Mouse (Mus musculus) bone marrow, adult 2 months (tissue): ENCODE results near the gene Fitm2. TPM values are rescaled to one million over a fixed set of nuclear protein-coding genes. Genes with fewer than 3 reads are reported as not detected.

ENCODE experiments used
- H3K27ac ChIP-seq: fragments of 200-500 bp; 2 replicates; pipeline ENCODE4 v1.5.1; 2012; ENCODE audit warnings: low read depth, mild to moderate bottlenecking, control low read depth, inconsistent platforms, low read length; ENCODE audit not compliant: control insufficient read depth, poor library complexity, insufficient read depth
- H3K4me1 ChIP-seq: fragments of 200-500 bp; 2 replicates; pipeline ENCODE4 v1.6.1; 2011; ENCODE audit warnings: low read length; ENCODE audit not compliant: control insufficient read depth, insufficient read depth
- H3K4me3 ChIP-seq: fragments of 200-500 bp; replicated peaks from 2 replicates; pipeline ENCODE3; 2011; ENCODE audit warnings: mild to moderate bottlenecking, low read depth, low read length, control low read depth; ENCODE audit not compliant: control insufficient read depth
- CTCF ChIP-seq: fragments of 200-500 bp; IDR thresholded peaks from 2 replicates; pipeline ENCODE4 v1.5.1; 2011; ENCODE audit warnings: low read length, control low read depth; ENCODE audit not compliant: control insufficient read depth, insufficient read depth
- POLR2A ChIP-seq: fragments of 200-500 bp; IDR thresholded peaks from 2 replicates; pipeline ENCODE4 v1.6.1; 2011; ENCODE audit warnings: low read depth, mild to moderate bottlenecking, control low read depth, low read length, borderline replicate concordance; ENCODE audit not compliant: control insufficient read depth
- WGBS: fragments of 180-500 bp; shearing (Covaris S2); methylation state at CpG from one replicate; pipeline ENCODE4 v1.1.7; 2018; 5-methylcytosine and 5-hydroxymethylcytosine counted together
- polyA plus RNA-seq: library from polyadenylated mRNA; stranded (reverse); fragments of >200 nt; gene quantifications from 2 replicates; pipeline ENCODE4 v1.2.4, GENCODE M21; 2011; ENCODE audit warnings: low replicate concordance; ENCODE audit not compliant: missing spikeins, insufficient read depth, insufficient read length

The Fitm2 gene
- polyA plus RNA-seq, 1 experiment, result 4.5 TPM

DNA sequence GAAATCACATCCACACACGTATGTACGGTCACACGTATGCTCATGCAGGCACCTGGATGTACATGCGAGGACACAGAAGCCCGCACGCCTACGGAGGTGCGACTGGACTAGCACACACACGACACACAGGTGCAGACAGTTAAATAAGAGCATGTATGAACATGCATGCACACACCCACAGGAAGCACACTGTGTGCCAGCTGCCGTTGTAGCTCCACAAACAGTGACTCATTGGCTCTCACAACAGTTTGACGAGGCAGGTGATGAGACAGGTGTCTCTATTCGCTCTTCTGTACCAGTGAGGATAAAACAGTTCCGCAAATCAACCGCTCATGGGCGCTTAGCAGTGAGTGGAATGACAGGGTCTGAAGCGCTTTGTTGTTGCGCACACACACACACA lies 18.2 kb upstream of the Fitm2 start:
- TF ChIP-seq POLR2A (no peak), CTCF (no peak)
- H3K4me1 ChIP-seq, result no peaks in the 10 kb centered on the region
- no peak overlapping the region for H3K27ac ChIP-seq
- 81% methylated on average over 17 of the region's 17 CpGs for WGBS
- no peak overlapping the region for H3K4me3 ChIP-seq

DNA sequence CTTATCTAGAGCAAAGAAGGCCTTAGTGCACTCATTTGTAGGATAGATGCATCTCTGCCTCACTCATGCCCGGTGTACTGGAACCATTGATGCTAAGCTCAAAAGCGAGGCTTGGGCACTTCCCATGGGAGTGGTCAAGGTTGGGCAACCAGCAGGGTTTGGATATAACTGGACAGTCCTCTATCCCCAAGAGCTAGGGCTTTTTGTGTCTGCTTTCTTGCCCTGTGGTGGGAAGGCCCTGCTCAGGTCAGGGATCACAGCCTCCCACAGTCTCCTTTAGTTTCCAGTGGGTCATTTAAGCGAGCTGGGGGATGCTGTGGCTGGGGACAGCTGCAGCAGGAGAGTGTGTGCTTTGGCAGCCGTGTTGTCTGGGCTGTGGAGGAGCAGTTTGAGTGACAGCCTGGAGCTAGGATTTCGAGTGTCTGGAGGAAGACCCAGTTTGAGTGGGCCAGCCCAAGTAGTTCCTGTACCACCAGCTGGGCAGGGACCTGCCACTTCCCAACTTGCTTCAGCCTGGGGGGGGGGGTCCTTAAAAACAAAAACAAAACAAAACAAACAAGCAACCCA lies 17.4 kb upstream of the Fitm2 start:
- Histone ChIP-seq H3K4me1 (no peaks in the 10 kb centered on the region), H3K27ac (no peak overlapping the region), H3K4me3 (no peak overlapping the region)
- 45% methylated on average over 5 of the region's 5 CpGs for WGBS
- TF ChIP-seq POLR2A, result no peak
- TF ChIP-seq CTCF, result no peak

GRCm38 (mm10) chr2:163487360-163487759 lies 14.9 kb upstream of the Fitm2 start:
- H3K4me1 ChIP-seq, result no peaks in the 10 kb centered on the region
- H3K4me3 ChIP-seq, result no peak overlapping the region
- 75% methylated on average over 3 of the region's 3 CpGs for WGBS
- H3K27ac ChIP-seq, result no peak overlapping the region
- no peak for TF ChIP-seq POLR2A

DNA sequence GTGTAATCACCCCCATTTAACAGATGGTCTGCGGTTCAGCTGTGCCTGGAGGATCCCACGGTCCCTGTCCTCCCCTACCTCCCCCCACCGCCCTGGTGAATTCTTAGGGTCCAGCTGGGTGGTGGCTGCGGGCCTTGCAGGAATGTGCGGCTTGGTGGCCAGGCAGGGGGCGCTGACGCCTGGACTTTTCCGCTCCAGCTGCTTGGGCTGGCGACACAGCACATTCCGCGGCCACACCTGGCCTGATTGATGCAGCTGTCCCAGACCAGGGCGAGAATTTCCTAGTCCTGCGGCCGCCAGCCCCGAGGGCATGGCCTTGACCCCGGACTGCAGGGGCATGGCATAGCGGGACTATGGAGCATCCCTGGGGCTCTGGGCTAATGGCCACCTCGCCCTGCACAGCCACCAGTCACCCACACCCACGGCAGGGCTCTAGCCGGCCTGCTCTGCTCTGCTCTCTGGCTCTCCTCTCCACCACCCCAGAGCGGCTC lies 9.2 kb upstream of the Fitm2 start:
- no peak for TF ChIP-seq POLR2A
- TF ChIP-seq CTCF, result no peak
- Histone ChIP-seq H3K4me1 (no peaks in the 10 kb centered on the region), H3K27ac (no peak overlapping the region), H3K4me3 (no peak overlapping the region)
- 7% methylated on average over 21 of the region's 21 CpGs for WGBS

DNA sequence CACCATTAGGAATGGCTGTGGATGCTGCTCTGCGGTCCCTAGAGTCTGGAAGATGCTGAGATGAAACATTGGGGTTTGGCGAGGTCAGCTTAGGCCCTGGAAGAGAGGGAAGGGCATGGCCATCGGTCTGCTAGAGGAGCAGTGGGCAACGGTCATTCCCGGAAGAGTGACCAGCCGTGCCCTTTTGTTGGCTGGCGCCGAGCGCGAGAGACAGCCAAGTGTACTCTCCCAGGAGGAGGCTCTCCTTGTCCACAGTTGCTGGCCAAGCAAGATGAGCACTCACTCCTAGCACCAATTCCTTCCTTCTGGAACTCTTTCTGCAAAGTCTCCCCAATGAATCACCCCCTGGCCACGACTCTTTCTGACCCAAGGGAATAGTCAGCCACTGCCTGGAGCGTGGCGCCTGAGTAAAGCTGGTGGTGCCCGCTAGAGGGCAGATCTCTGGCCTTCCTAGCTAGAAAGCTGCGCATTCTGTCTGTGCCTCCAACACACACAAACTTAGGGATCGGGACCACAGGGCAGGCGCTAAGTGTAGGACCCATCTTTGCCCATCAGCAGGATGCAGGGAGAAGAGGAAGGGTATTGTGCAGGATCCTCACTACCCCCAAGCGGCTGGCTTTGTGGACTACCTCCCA lies 7.9 kb upstream of the Fitm2 start:
- H3K4me3 ChIP-seq, result no peak overlapping the region
- H3K27ac ChIP-seq, result no peak overlapping the region
- TF ChIP-seq CTCF, result peak; percentile 29; the same call in 1 of the 2 replicates
- TF ChIP-seq POLR2A, result no peak
- 54% methylated on average over 18 of the region's 18 CpGs for WGBS
- H3K4me1 ChIP-seq, result no peaks in the 10 kb centered on the region

DNA sequence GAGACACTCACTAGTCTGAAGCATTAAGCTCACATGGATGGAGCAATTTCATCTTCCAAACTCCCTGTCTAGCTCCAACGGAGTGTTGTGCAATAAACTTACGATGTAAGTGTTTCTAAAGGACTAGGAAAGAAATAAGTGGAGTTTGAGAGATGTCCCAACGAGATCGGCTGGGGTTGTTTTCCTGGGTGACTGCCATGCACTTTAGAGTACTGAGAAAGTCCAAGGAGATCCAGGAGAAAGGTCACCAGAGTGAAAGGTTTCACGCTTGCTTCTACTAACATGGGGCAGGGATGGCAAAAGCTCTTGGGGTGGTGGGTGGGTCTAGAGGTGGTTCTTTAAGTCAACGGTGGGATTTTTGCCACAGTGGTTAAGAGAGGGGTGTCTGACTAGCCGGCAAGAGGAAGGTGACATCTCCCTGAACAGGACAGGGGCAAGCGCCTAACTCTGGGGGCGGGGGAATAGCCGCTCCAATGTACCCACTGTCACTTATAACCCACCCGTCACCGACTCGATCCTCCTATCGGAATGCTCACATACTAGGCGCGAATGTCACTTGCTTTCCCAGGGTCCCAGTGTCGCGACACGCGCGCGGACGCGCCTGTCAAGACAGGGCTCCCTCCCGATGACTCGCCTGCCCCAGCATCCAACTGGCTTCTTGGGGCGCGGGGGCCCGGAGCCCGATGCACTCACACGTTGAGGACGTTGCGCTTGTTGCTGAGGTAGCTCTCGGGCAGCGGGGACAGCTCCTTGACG lies 541 bp downstream of the Fitm2 start:
- Histone ChIP-seq H3K4me3 (peak overlapping the region; percentile 86), H3K4me1 (no peaks in the 10 kb centered on the region; the same call in 1 of the 2 replicates), H3K27ac (no peak overlapping the region; the same call in 1 of the 2 replicates)
- 3% methylated on average over 36 of the region's 36 CpGs for WGBS
- TF ChIP-seq POLR2A, result 0 out of 2 replicates have a peak, but pooled peaks have one; percentile 25
- no peak for TF ChIP-seq CTCF

DNA sequence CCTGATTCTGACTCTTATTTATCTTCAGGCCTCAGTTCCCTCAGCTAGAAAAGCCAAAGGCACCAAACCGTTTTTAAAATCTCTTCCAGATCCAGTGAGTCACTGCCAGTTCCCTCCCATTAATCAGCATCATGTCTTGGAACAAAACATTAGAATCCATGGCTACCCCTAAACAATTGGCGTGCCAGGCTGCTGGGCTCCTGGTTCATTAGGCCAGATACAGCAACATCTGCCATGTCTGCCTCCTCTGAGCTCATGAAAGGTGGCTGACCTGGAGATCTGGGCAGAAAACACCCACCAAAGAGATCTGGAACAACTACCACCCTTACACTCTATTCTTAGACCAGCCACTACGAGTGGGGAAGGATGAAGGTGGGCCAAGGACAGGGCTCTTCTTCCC lies 1.3 kb downstream of the Fitm2 start:
- H3K4me3 ChIP-seq, result no peak overlapping the region
- 80% methylated on average over 3 of the region's 3 CpGs for WGBS
- no peak overlapping the region for H3K27ac ChIP-seq
- TF ChIP-seq POLR2A (no peak), CTCF (no peak)
- no peaks in the 10 kb centered on the region; the same call in 1 of the 2 replicates for H3K4me1 ChIP-seq

- H3K4me3 ChIP-seq, result no peak overlapping the region
- no peak overlapping the region for H3K27ac ChIP-seq
- no peaks in the 10 kb centered on the region; the same call in 1 of the 2 replicates for H3K4me1 ChIP-seq
- no peak for TF ChIP-seq POLR2A
- TF ChIP-seq CTCF, result no peak
- WGBS, result 89% methylated on average over 15 of the region's 15 CpGs
Measured at GRCm38 (mm10) chr2:163469711-163470110, 2.7 kb downstream of the Fitm2 start.
